Mouse (Mus musculus): Measurements from ENCODE around the gene Pou5f1. TPM values are rescaled to one million over a fixed set of nuclear protein-coding genes. Genes with fewer than 3 reads are reported as not detected.
"Not testable (repeated sequence)": the region's sequence is repeated elsewhere in the genome, so short reads cannot be mapped to it uniquely, and the experiment has no call there.

The Pou5f1 gene
- polyA plus RNA-seq (2016; fragmentation: Nextera tagmentation; extraction: Ambion mirVana): not detected in 2 replicates

- Histone ChIP-seq H3K27me3 (ENCODE audit: low read depth, poor library complexity, severe bottlenecking) (peaks cover 53% of the 10 kb centered on the region), H3K9me3 (replicated peaks) (no peaks in the 10 kb centered on the region), H3K4me1 (peaks cover 28% of the 10 kb centered on the region), H3K4me3 (no peak within 1 kb of the TSS), H3K27ac (no peak within 1 kb of the TSS), H3K36me3 (no peaks in the 10 kb centered on the region)
- 36% methylated on average over 13 of the region's 13 CpGs for WGBS
- DNase-seq (ENCODE audit: low spot score): no peak
Measured at GRCm38 (mm10) chr17:35505776-35506175, at the start of gene Pou5f1. Pou5f1 (plus strand) TSS chr17:35506018.

- not testable (repeated sequence) for H3K4me1 ChIP-seq; H3K9me3 ChIP-seq (replicated peaks); H3K36me3 ChIP-seq; H3K27ac ChIP-seq; H3K27me3 ChIP-seq (ENCODE audit: low read depth, poor library complexity, severe bottlenecking); DNase-seq (ENCODE audit: low spot score); H3K4me3 ChIP-seq
- no CpG with 5 or more reads among the region's 1 CpGs for WGBS
Measured at GRCm38 (mm10) chr17:35458247-35458646, 47.6 kb upstream of the Pou5f1 start.

- DNase-seq (ENCODE audit: low spot score); H3K36me3 ChIP-seq; H3K9me3 ChIP-seq (replicated peaks); H3K4me3 ChIP-seq; H3K4me1 ChIP-seq; H3K27me3 ChIP-seq (ENCODE audit: low read depth, poor library complexity, severe bottlenecking); H3K27ac ChIP-seq: not testable (repeated sequence)
- no CpG with 5 or more reads among the region's 9 CpGs for WGBS
Measured at GRCm38 (mm10) chr17:35460513-35461341, 45.1 kb upstream of the Pou5f1 start.

GRCm38 (mm10) chr17:35465651-35466050 lies 40.2 kb upstream of the Pou5f1 start:
- peak; percentile 77 for DNase-seq (ENCODE audit: low spot score)
- not testable (repeated sequence) for H3K36me3 ChIP-seq; H3K4me3 ChIP-seq; H3K27ac ChIP-seq; H3K9me3 ChIP-seq (replicated peaks)
- peaks cover 12% of the 10 kb centered on the region for H3K4me1 ChIP-seq
- WGBS: 11% methylated on average over 8 of the region's 8 CpGs
- H3K27me3 ChIP-seq (ENCODE audit: low read depth, poor library complexity, severe bottlenecking): peaks cover 24% of the 10 kb centered on the region

GRCm38 (mm10) chr17:35468936-35469335 lies 36.9 kb upstream of the Pou5f1 start:
- H3K9me3 ChIP-seq (replicated peaks); H3K4me3 ChIP-seq; H3K27ac ChIP-seq; DNase-seq (ENCODE audit: low spot score); H3K36me3 ChIP-seq: not testable (repeated sequence)
- WGBS: 68% methylated on average over 3 of the region's 3 CpGs
- Histone ChIP-seq H3K4me1 (peaks cover 13% of the 10 kb centered on the region), H3K27me3 (ENCODE audit: low read depth, poor library complexity, severe bottlenecking) (peaks cover 53% of the 10 kb centered on the region)

- WGBS: under 1% methylated on average over 80 of the region's 80 CpGs
- Histone ChIP-seq H3K9me3 (replicated peaks) (no peaks in the 10 kb centered on the region), H3K4me1 (peaks cover 13% of the 10 kb centered on the region), H3K36me3 (no peaks in the 10 kb centered on the region), H3K27me3 (ENCODE audit: low read depth, poor library complexity, severe bottlenecking) (peaks cover 58% of the 10 kb centered on the region), H3K4me3 (peak within 1 kb of the TSS; percentile 55), H3K27ac (0 out of 2 replicates have a peak within 1 kb of the TSS, but pooled peaks have one; percentile 30)
- peak; percentile 56 for DNase-seq (ENCODE audit: low spot score)
Measured at GRCm38 (mm10) chr17:35469842-35470751, 35.7 kb upstream of the Pou5f1 start, which contains the start of gene H2-Q10. H2-Q10 (plus strand) TSS chr17:35470089.

GRCm38 (mm10) chr17:35484066-35484465 lies 21.8 kb upstream of the Pou5f1 start:
- DNase-seq (ENCODE audit: low spot score): peak; percentile 79
- Histone ChIP-seq H3K27me3 (ENCODE audit: low read depth, poor library complexity, severe bottlenecking) (no peaks in the 10 kb centered on the region), H3K27ac (no peak overlapping the region), H3K4me3 (no peak overlapping the region), H3K9me3 (replicated peaks) (no peaks in the 10 kb centered on the region), H3K36me3 (no peaks in the 10 kb centered on the region), H3K4me1 (no peaks in the 10 kb centered on the region)
- 1% methylated on average over 9 of the region's 9 CpGs for whole genome bisulfite sequencing

GRCm38 (mm10) chr17:35485702-35486101 lies 20.1 kb upstream of the Pou5f1 start:
- Histone ChIP-seq H3K4me1 (no peaks in the 10 kb centered on the region), H3K9me3 (replicated peaks) (no peaks in the 10 kb centered on the region), H3K27ac (no peak overlapping the region), H3K4me3 (no peak overlapping the region), H3K27me3 (ENCODE audit: low read depth, poor library complexity, severe bottlenecking) (no peaks in the 10 kb centered on the region), H3K36me3 (no peaks in the 10 kb centered on the region)
- DNase-seq (ENCODE audit: low spot score): no peak
- WGBS: 42% methylated on average over 4 of the region's 4 CpGs

GRCm38 (mm10) chr17:35486726-35487125 lies 19.1 kb upstream of the Pou5f1 start:
- no peak overlapping the region for H3K27ac ChIP-seq
- H3K9me3 ChIP-seq (replicated peaks): no peaks in the 10 kb centered on the region
- WGBS: 52% methylated on average over 10 of the region's 10 CpGs
- H3K4me1 ChIP-seq: no peaks in the 10 kb centered on the region
- no peaks in the 10 kb centered on the region for H3K27me3 ChIP-seq (ENCODE audit: low read depth, poor library complexity, severe bottlenecking)
- no peak for DNase-seq (ENCODE audit: low spot score)
- H3K36me3 ChIP-seq: no peaks in the 10 kb centered on the region
- no peak overlapping the region for H3K4me3 ChIP-seq

- no peak for DNase-seq (ENCODE audit: low spot score)
- Histone ChIP-seq H3K27ac (no peak overlapping the region), H3K4me3 (no peak overlapping the region), H3K9me3 (replicated peaks) (no peaks in the 10 kb centered on the region), H3K27me3 (ENCODE audit: low read depth, poor library complexity, severe bottlenecking) (no peaks in the 10 kb centered on the region), H3K4me1 (no peaks in the 10 kb centered on the region), H3K36me3 (no peaks in the 10 kb centered on the region)
- 96% methylated on average over 2 of the region's 2 CpGs for WGBS
Measured at GRCm38 (mm10) chr17:35488041-35488440, 17.8 kb upstream of the Pou5f1 start.

GRCm38 (mm10) chr17:35490320-35490719 lies 15.5 kb upstream of the Pou5f1 start:
- no peaks in the 10 kb centered on the region for H3K9me3 ChIP-seq (replicated peaks)
- H3K27me3 ChIP-seq (ENCODE audit: low read depth, poor library complexity, severe bottlenecking): no peaks in the 10 kb centered on the region
- no peaks in the 10 kb centered on the region for H3K4me1 ChIP-seq
- no peak for DNase-seq (ENCODE audit: low spot score)
- no peak overlapping the region for H3K4me3 ChIP-seq
- 80% methylated on average over 5 of the region's 5 CpGs for WGBS
- H3K36me3 ChIP-seq: no peaks in the 10 kb centered on the region
- no peak overlapping the region for H3K27ac ChIP-seq

GRCm38 (mm10) chr17:35497124-35497523 lies 8.7 kb upstream of the Pou5f1 start:
- peaks cover 3% of the 10 kb centered on the region for H3K4me1 ChIP-seq
- 94% methylated on average over 7 of the region's 7 CpGs for WGBS
- no peak overlapping the region for H3K4me3 ChIP-seq

GRCm38 (mm10) chr17:35502226-35502625 lies 3.6 kb upstream of the Pou5f1 start:
- peak; percentile 64 for DNase-seq (ENCODE audit: low spot score)
- Histone ChIP-seq H3K9me3 (replicated peaks) (no peaks in the 10 kb centered on the region), H3K4me1 (peaks cover 28% of the 10 kb centered on the region), H3K36me3 (no peaks in the 10 kb centered on the region), H3K27ac (peak overlapping the region; percentile 81), H3K27me3 (ENCODE audit: low read depth, poor library complexity, severe bottlenecking) (peaks cover 35% of the 10 kb centered on the region), H3K4me3 (0 out of 2 replicates have a peak overlapping the region, but pooled peaks have one; percentile 6)
- 5% methylated on average over 6 of the region's 6 CpGs for WGBS

More at GRCm38 (mm10) chr17:35497124-35497523, 8.7 kb upstream of the Pou5f1 start:
- no peak for DNase-seq (ENCODE audit: low spot score)
- Histone ChIP-seq H3K27me3 (ENCODE audit: low read depth, poor library complexity, severe bottlenecking) (no peaks in the 10 kb centered on the region), H3K36me3 (no peaks in the 10 kb centered on the region), H3K27ac (no peak overlapping the region), H3K9me3 (replicated peaks) (no peaks in the 10 kb centered on the region)
